Mouse (Mus musculus): Measurements from ENCODE around the gene Atf1.

GRCm38 (mm10) chr15:100274790-100275559 lies 47.4 kb downstream of the Atf1 start:
- TF ChIP-seq CTCF (IDR thresholded peaks at IDR 0.05) (no peak), EP300 (IDR thresholded peaks at IDR 0.05) (no peak)

All from lung, postnatal 0 days (tissue).